Mouse (Mus musculus) thymus, postnatal 0 days (tissue): ENCODE measurements around the gene Snx29. TPM values are rescaled to one million over a fixed set of nuclear protein-coding genes. Genes with fewer than 3 reads are reported as not detected.

Experiments used
- DNase-seq: peaks from one replicate; pipeline ENCODE4 v3.0.0-alpha.2; 2015; ENCODE audit warnings: low spot score
- polyA plus RNA-seq: library from polyadenylated mRNA; unstranded; fragments of >200 nt; fragmentation: Nextera tagmentation; extraction: Ambion mirVana; gene quantifications from 2 replicates; pipeline ENCODE4 v1.2.1, GENCODE M21; 2015

Snx29 gene
- polyA plus RNA-seq, 1 experiment from 2014 or later, result 11.4 TPM

- no peak for DNase-seq
These were observed 307.8 kb downstream of the Snx29 start for GRCm38 (mm10) chr16:11630489-11630888.

GRCm38 (mm10) chr16:11632205-11632747 lies 309.6 kb downstream of the Snx29 start:
- peak; percentile 59 for DNase-seq

DNA sequence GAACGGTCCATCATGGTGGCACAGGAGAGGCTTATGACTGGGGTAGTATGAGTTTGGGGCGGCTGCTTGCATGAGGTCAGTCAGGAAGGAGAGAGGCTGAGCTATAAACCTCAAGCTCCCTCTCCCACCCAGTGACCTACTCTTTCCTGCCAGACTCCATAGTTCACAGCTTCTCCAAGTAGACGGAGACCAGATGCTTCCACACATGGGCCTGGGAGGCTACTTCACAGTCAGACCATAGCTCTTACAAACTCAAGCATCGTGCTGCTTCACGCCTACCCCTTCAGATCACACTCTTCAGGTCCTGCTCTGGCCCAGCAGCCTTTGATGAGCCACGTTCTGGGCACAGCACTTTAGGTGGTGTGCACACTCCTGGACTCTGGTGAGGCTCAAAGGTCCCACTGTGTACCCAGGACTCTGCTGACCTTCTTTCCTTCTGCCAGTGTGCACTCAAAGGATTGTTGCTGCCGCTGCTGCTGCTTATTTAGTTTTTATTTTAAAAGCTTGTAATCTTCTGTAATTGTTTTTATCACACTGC lies 313.6 kb downstream of the Snx29 start:
- DNase-seq, result no peak

GRCm38 (mm10) chr16:11636902-11637301 lies 314.2 kb downstream of the Snx29 start:
- DNase-seq, result no peak

GRCm38 (mm10) chr16:11637794-11638193 lies 315.1 kb downstream of the Snx29 start:
- no peak for DNase-seq

GRCm38 (mm10) chr16:11638739-11639138 lies 316.0 kb downstream of the Snx29 start:
- DNase-seq, result no peak

GRCm38 (mm10) chr16:11639936-11640335 lies 317.2 kb downstream of the Snx29 start:
- DNase-seq, result no peak

GRCm38 (mm10) chr16:11643603-11644002 lies 320.9 kb downstream of the Snx29 start:
- no peak for DNase-seq

DNA sequence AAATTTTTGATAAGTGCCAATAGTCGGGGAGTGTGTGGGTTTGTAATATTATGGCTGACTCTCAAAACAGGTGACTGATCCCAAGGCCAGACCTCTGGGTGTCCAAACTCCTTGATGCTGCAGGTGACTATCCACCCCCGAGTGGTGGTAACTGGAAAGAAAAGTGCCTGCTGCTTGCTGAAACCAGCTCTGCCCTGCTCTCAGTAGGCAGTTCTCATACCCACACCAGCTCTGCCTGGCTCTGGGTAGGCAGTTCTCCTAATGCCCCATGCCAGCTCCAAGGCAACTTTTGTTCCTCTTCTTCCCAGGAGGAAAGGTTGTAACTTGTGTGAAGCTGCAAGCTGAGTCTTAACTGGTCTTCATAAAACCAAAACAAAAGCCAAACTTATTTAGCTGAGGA lies 321.7 kb downstream of the Snx29 start:
- DNase-seq, result no peak

GRCm38 (mm10) chr16:11645668-11646067 lies 323.0 kb downstream of the Snx29 start:
- no peak for DNase-seq

- peak; percentile 44 for DNase-seq
These were observed 324.1 kb downstream of the Snx29 start for GRCm38 (mm10) chr16:11646745-11647289.

DNA sequence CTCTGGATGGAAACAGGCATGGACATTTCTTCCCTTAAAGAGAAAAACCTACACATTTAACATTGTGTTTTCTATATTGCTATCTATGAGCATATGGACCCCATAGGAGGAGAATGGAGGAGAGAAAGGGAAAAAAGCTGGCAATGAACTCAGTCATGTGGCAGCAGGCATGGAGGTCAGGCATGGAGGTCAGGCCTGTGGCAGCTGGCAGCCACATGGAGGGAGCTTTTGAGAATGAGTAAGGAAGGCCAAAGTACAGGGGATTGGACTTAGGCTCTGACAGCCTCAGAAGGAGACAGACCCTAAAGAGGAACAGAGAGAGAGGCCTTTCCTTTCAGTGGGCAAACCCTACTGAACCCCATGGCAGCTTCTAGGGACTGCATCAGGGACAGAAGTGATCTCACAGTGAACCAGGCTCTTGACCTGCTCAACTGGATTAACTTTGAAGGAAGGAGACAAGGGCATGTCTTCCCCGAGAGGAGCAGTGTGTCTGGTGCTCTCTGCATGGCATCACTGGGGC lies 325.5 kb downstream of the Snx29 start:
- DNase-seq, result no peak

DNA sequence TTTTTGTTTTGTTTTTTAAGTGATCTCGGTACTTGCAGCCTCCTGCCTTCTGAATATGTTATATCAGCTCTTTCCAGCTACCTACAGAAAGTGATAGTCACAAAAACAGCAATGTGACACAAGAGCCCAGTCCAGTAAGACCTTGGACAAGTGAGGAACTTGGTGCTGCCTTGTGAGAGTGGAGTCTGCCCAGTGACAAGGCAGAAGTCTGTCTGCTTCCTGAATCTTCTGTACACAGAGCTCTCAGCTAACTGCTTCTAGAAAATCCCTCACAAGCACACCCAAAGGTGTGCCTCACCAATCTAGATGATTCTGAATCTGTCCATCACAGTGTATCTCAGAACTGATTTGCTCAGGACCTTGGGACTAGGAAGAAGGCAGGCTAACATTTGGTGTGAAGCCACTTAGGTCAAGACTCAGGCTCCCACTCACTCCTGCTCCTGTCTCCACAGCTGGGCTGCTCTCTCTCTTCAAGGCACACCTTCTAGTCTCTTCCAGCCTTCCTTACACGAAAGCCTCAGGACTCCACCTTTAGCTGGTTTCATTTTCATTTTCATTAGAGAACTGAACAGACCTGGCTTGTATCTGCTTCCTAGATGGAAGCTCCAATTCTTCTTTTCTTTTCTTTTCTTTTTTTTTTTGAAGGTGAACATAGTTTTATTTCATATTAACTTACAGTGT lies 330.1 kb downstream of the Snx29 start:
- DNase-seq, result no peak

GRCm38 (mm10) chr16:11655893-11656292 lies 333.2 kb downstream of the Snx29 start:
- no peak for DNase-seq

DNA sequence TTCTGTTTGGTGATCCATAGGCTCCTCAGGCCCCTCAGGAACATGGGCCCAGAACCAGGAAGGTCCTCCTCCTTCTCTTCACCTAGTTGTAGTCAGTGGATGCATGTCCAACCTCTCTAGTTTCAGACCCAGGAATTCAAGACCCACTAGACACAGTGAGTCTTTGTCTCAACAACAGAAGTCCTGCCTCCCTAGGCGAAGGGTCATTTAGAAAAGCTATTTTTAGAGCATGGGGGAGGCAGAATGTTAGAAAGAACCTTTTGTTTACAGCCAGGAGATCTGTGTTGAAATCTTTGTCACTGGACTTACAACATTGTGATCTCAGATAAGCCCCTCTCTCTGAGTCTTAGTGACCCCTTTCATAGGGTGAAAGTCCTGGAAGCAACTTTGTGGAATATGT lies 334.4 kb downstream of the Snx29 start:
- DNase-seq, result no peak

DNA sequence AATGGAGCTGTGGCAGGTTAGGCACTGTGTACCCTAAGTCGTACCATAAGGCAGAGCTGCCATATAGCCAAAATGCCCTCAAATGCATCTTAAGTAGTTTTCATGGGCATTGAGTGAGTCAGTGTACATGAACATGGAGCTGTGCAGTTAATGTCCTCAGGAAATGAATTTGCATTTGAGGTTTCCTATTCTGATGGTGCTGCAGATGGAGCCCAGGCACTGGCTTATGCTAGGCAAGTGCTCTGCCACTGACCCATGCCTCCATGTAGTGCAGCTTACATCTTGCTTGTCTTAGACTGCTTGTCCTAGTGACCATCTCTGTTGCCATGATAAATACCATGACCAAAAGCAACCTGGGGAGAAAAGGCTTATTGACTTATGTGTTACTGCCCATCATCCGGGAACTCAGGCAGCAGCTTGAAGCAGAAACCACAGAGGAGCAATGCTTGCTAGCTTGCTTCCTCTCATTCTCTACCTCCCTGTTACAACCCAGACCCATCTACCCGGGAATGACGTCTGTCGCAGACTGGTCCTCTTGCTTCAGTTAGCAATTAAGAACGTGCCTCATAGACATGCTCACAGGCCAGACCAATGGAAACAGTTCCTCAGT lies 336.5 kb downstream of the Snx29 start:
- DNase-seq, result peak; percentile 23

GRCm38 (mm10) chr16:11664896-11665705 lies 342.4 kb downstream of the Snx29 start:
- DNase-seq, result no peak

- DNase-seq, result no peak
These were observed 343.2 kb downstream of the Snx29 start for GRCm38 (mm10) chr16:11665869-11666268.

- DNase-seq, result no peak
These were observed 345.7 kb downstream of the Snx29 start for GRCm38 (mm10) chr16:11668375-11668774.

GRCm38 (mm10) chr16:11668878-11669277 lies 346.2 kb downstream of the Snx29 start:
- no peak for DNase-seq
